Mouse (Mus musculus): ENCODE measurements at regions not wholly inside any gene's neighbourhood (a gene's known extent, or its start where the extent isn't known, plus 50 kb on each side); places are given as distances from the start of the nearest gene placed in this dataset.

GRCm38 (mm10) chr8:57113915-57114314 is 206.9 kb upstream of the Hand2 start:
- no peak for DNase-seq (ENCODE audit: low spot score)
- intact Hi-C loops (cut with DNase I) = no loop called here

DNA sequence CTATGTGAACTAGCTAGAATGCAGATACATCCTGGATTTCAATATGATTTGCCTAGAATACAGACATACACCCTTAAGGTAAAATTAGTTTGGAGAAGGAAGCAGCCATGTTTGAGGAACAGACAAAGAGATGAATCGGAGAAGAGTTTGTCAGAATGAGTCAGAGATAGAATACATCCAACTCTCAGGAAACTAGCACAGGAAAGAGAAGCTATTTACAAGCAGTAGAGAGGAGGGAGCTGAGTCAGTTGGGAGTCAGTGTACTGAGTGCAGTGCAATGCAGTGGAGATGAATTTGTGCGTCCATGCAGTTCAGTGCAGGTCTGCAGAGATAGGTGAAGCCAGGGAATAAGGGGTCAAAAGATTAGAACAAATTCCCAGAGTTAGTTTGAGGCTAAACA is 205.5 kb upstream of the Hand2 start:
- intact Hi-C loops (cut with DNase I) = no loop called here

GRCm38 (mm10) chr8:57134041-57134440 is 186.7 kb upstream of the Hand2 start:
- DNase-seq (ENCODE audit: low spot score) = no peak

More for the DNA sequence above, 205.5 kb upstream of the Hand2 start:
- no peak for DNase-seq (ENCODE audit: low spot score)

GRCm38 (mm10) chr8:57134726-57135125 is 186.1 kb upstream of the Hand2 start:
- DNase-seq (ENCODE audit: low spot score) = no peak
- intact Hi-C loops (cut with DNase I) = loop anchor here (10.0 kb wide), 1 partner anchor 180 kb away; no protein-coding TSS in a partner anchor

More at GRCm38 (mm10) chr8:57134041-57134440, 186.7 kb upstream of the Hand2 start:
- intact Hi-C loops (cut with DNase I) = loop anchor here (10.0 kb wide), 1 partner anchor 181 kb away; no protein-coding TSS in a partner anchor

DNA sequence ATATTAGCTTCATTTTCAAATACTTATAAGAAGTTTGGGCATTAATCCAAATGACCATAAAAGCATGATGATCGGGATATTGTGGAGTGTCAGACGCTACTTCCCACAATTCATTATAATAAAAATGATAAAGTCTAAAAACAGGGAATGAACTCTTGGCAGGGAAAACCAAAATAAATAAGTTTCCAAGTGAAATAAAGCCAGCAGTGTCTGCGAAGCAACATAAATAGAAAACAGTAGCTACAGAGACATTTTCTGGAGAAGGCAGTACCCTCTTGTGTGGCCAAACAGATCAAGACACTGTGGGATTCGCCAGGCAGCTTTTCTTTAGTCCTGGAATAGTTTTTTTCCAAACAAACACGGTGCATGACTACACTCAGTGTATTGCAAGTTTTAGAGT is 172.7 kb upstream of the Hand2 start:
- no peak for DNase-seq (ENCODE audit: low spot score)
- intact Hi-C loops (cut with DNase I) = no loop called here

- DNase-seq (ENCODE audit: low spot score) = no peak
- intact Hi-C loops (cut with DNase I) = no loop called here
These were observed 129.6 kb upstream of the Hand2 start for GRCm38 (mm10) chr8:57191153-57191552.

- intact Hi-C loops (cut with DNase I) = loop anchor here (10.0 kb wide), 1 partner anchor 315 kb away; no protein-coding TSS in a partner anchor
- no peak for DNase-seq (ENCODE audit: low spot score)
These were observed 120.5 kb upstream of the Hand2 start for GRCm38 (mm10) chr8:57200280-57200679.

DNA sequence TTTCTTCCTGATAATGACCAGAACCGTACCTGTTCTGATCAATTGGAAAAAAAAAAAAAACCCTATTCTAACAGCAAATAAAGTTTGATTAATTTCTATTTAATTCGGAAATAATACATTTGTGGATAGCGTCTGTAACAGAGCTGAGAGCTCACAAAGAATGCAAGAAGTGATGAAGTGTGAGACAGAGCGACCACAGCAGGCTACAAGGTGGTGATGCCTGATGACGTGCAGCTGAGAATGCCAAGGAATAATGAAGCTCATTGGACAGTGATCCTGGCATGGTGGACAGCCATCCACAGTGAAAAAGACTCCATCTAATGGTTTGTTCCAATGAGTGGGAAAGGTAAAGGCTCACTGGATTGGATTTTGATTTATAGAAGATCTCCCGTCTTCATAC is 111.2 kb upstream of the Hand2 start:
- intact Hi-C loops (cut with DNase I) = loop anchor here (10.0 kb wide), 1 partner anchor 325 kb away; no protein-coding TSS in a partner anchor
- no peak for DNase-seq (ENCODE audit: low spot score)

DNA sequence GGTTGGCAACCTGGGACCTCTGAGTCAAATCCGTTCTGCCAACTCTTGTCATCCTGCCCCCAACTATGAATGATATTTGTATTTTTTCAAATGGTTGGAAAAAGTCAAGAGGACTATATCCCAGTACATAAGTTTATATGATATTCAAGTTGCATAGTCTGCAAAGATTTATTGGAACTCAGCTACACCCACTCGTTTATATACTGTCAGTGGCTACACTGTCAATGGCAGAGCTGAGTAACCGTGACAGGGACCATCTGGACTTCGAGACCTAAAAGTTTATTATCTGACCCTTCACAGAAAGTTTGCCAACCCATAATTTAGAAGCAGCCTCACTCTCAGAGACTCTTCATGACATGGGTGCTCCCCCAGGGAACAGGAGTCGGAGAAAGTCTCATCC is 107.7 kb upstream of the Hand2 start:
- intact Hi-C loops (cut with DNase I) = loop anchor here (5.0 kb wide), 2 partner anchors 89 to 109 kb away; partner anchors contain the start of gene Hand2
- DNase-seq (ENCODE audit: low spot score) = no peak

- intact Hi-C loops (cut with DNase I) = loop anchor here (5.0 kb wide), 2 partner anchors 88 to 108 kb away; partner anchors contain the start of gene Hand2
- peak; percentile 6 for DNase-seq (ENCODE audit: low spot score)
These were observed 106.5 kb upstream of the Hand2 start for GRCm38 (mm10) chr8:57213982-57214930.

GRCm38 (mm10) chr8:57230594-57230993 is 90.2 kb upstream of the Hand2 start:
- DNase-seq (ENCODE audit: low spot score) = no peak
- intact Hi-C loops (cut with DNase I) = no loop called here

- no peak for DNase-seq (ENCODE audit: low spot score)
- intact Hi-C loops (cut with DNase I) = no loop called here
These were observed 78.5 kb upstream of the Hand2 start for GRCm38 (mm10) chr8:57242301-57242700.

DNA sequence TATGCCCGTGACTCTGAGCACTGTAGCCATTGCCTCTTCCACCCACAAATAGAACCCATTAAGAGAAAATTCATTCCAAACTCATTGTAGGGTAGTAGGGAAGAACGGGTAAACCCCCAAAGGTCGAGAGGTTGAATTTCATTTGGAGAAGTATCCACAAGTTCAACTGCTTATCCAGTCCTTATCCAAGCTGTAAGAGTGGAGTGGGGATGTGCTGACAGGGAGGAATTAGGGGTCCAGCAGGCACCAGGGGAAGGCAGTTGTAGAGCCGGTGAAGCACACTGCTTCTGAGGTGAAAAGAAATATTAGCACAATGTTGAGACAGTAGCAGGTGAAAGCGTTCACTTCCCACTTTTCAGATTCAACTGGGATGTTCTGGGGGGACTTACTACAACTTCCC is 71.7 kb upstream of the Hand2 start:
- no peak for DNase-seq (ENCODE audit: low spot score)
- intact Hi-C loops (cut with DNase I) = no loop called here

Measured in heart, postnatal 25 days (tissue).